Mouse (Mus musculus): Measurements from ENCODE around the gene Dmac2. TPM values are rescaled to one million over a fixed set of nuclear protein-coding genes. Genes with fewer than 3 reads are reported as not detected.

Gene Dmac2
- polyA plus RNA-seq, 1 experiment from 2014 or later: 22.0 TPM

- no peak overlapping the region for H3K9ac ChIP-seq (ENCODE audit: low read length)
- H3K9me3 ChIP-seq (ENCODE audit: control insufficient read depth, low read length): no peaks in the 10 kb centered on the region
- 78% methylated on average over 9 of the region's 9 CpGs for WGBS
- H3K4me2 ChIP-seq: no peak overlapping the region
- DNase-seq (ENCODE audit: low spot score, missing footprints) (no peak), ATAC-seq (ENCODE audit: low FRiP score) (no peak)
- H3K4me3 ChIP-seq (ENCODE audit: low read depth, low read length): no peak overlapping the region
- no peaks in the 10 kb centered on the region for H3K27me3 ChIP-seq (ENCODE audit: control insufficient read depth, insufficient read depth, low read length)
- no peaks in the 10 kb centered on the region for H3K4me1 ChIP-seq (ENCODE audit: control insufficient read depth, insufficient read depth, low read length)
- no peak overlapping the region for H3K27ac ChIP-seq (ENCODE audit: low read depth, low read length)
- no peaks in the 10 kb centered on the region for H3K36me3 ChIP-seq (ENCODE audit: control insufficient read depth, insufficient read depth, low read length)
Measured at GRCm38 (mm10) chr7:25585351-25586204, 33.6 kb upstream of the Dmac2 start.

- H3K4me3 ChIP-seq (ENCODE audit: low read depth, low read length): no peak overlapping the region
- DNase-seq (ENCODE audit: low spot score, missing footprints) (no peak), ATAC-seq (ENCODE audit: low FRiP score) (no peak)
- no peaks in the 10 kb centered on the region for H3K4me1 ChIP-seq (ENCODE audit: control insufficient read depth, insufficient read depth, low read length)
- no peak overlapping the region for H3K27ac ChIP-seq (ENCODE audit: low read depth, low read length)
- 89% methylated on average over 2 of the region's 2 CpGs for WGBS
- H3K9me3 ChIP-seq (ENCODE audit: control insufficient read depth, low read length): no peaks in the 10 kb centered on the region
- H3K27me3 ChIP-seq (ENCODE audit: control insufficient read depth, insufficient read depth, low read length): no peaks in the 10 kb centered on the region
- H3K36me3 ChIP-seq (ENCODE audit: control insufficient read depth, insufficient read depth, low read length): no peaks in the 10 kb centered on the region
- H3K4me2 ChIP-seq: no peak overlapping the region
- H3K9ac ChIP-seq (ENCODE audit: low read length): no peak overlapping the region
Measured at GRCm38 (mm10) chr7:25591226-25591625, 28.0 kb upstream of the Dmac2 start.

GRCm38 (mm10) chr7:25593859-25594258 is 25.4 kb upstream of the Dmac2 start:
- no peaks in the 10 kb centered on the region for H3K4me1 ChIP-seq (ENCODE audit: control insufficient read depth, insufficient read depth, low read length)
- no peak overlapping the region for H3K4me2 ChIP-seq
- no peak overlapping the region for H3K27ac ChIP-seq (ENCODE audit: low read depth, low read length)
- no peak overlapping the region for H3K9ac ChIP-seq (ENCODE audit: low read length)
- ATAC-seq (ENCODE audit: low FRiP score) (no peak), DNase-seq (ENCODE audit: low spot score, missing footprints) (no peak)
- H3K9me3 ChIP-seq (ENCODE audit: control insufficient read depth, low read length): no peaks in the 10 kb centered on the region
- H3K4me3 ChIP-seq (ENCODE audit: low read depth, low read length): no peak overlapping the region
- WGBS: 90% methylated on average over 3 of the region's 3 CpGs
- H3K36me3 ChIP-seq (ENCODE audit: control insufficient read depth, insufficient read depth, low read length): no peaks in the 10 kb centered on the region
- H3K27me3 ChIP-seq (ENCODE audit: control insufficient read depth, insufficient read depth, low read length): no peaks in the 10 kb centered on the region

- Histone ChIP-seq H3K27ac (ENCODE audit: low read depth, low read length) (no peak overlapping the region), H3K36me3 (ENCODE audit: control insufficient read depth, insufficient read depth, low read length) (no peaks in the 10 kb centered on the region), H3K9ac (ENCODE audit: low read length) (no peak overlapping the region), H3K27me3 (ENCODE audit: control insufficient read depth, insufficient read depth, low read length) (no peaks in the 10 kb centered on the region), H3K4me2 (no peak overlapping the region), H3K4me3 (ENCODE audit: low read depth, low read length) (no peak overlapping the region), H3K4me1 (ENCODE audit: control insufficient read depth, insufficient read depth, low read length) (no peaks in the 10 kb centered on the region), H3K9me3 (ENCODE audit: control insufficient read depth, low read length) (no peaks in the 10 kb centered on the region)
- DNase-seq (ENCODE audit: low spot score, missing footprints) (peak; percentile 99), ATAC-seq (ENCODE audit: low FRiP score) (peak; percentile 57; the same call in 1 of the 2 replicates)
- WGBS: 14% methylated on average over 10 of the region's 10 CpGs
Measured at GRCm38 (mm10) chr7:25599663-25600062, 19.6 kb upstream of the Dmac2 start.

- Histone ChIP-seq H3K9ac (ENCODE audit: low read length) (no peak overlapping the region), H3K4me3 (ENCODE audit: low read depth, low read length) (no peak overlapping the region), H3K4me2 (no peak overlapping the region), H3K27ac (ENCODE audit: low read depth, low read length) (no peak overlapping the region), H3K4me1 (ENCODE audit: control insufficient read depth, insufficient read depth, low read length) (no peaks in the 10 kb centered on the region), H3K27me3 (ENCODE audit: control insufficient read depth, insufficient read depth, low read length) (no peaks in the 10 kb centered on the region), H3K36me3 (ENCODE audit: control insufficient read depth, insufficient read depth, low read length) (no peaks in the 10 kb centered on the region), H3K9me3 (ENCODE audit: control insufficient read depth, low read length) (no peaks in the 10 kb centered on the region)
- DNase-seq (ENCODE audit: low spot score, missing footprints) (no peak), ATAC-seq (ENCODE audit: low FRiP score) (no peak)
- WGBS: 90% methylated on average over 11 of the region's 11 CpGs
Measured at GRCm38 (mm10) chr7:25600666-25601065, 18.5 kb upstream of the Dmac2 start.

- Histone ChIP-seq H3K27me3 (ENCODE audit: control insufficient read depth, insufficient read depth, low read length) (no peaks in the 10 kb centered on the region), H3K36me3 (ENCODE audit: control insufficient read depth, insufficient read depth, low read length) (no peaks in the 10 kb centered on the region), H3K4me3 (ENCODE audit: low read depth, low read length) (no peak overlapping the region), H3K9me3 (ENCODE audit: control insufficient read depth, low read length) (no peaks in the 10 kb centered on the region), H3K4me1 (ENCODE audit: control insufficient read depth, insufficient read depth, low read length) (no peaks in the 10 kb centered on the region), H3K27ac (ENCODE audit: low read depth, low read length) (no peak overlapping the region), H3K4me2 (no peak overlapping the region), H3K9ac (ENCODE audit: low read length) (no peak overlapping the region)
- ATAC-seq (ENCODE audit: low FRiP score): no peak
- no peak for DNase-seq (ENCODE audit: low spot score, missing footprints)
- 93% methylated on average over 16 of the region's 16 CpGs for WGBS
Measured at GRCm38 (mm10) chr7:25601346-25601745, 17.9 kb upstream of the Dmac2 start.

- H3K9me3 ChIP-seq (ENCODE audit: control insufficient read depth, low read length): no peaks in the 10 kb centered on the region
- H3K4me2 ChIP-seq: no peak overlapping the region
- H3K27me3 ChIP-seq (ENCODE audit: control insufficient read depth, insufficient read depth, low read length): no peaks in the 10 kb centered on the region
- no peaks in the 10 kb centered on the region for H3K36me3 ChIP-seq (ENCODE audit: control insufficient read depth, insufficient read depth, low read length)
- no peak overlapping the region for H3K4me3 ChIP-seq (ENCODE audit: low read depth, low read length)
- H3K9ac ChIP-seq (ENCODE audit: low read length): no peak overlapping the region
- no peaks in the 10 kb centered on the region for H3K4me1 ChIP-seq (ENCODE audit: control insufficient read depth, insufficient read depth, low read length)
- DNase-seq (ENCODE audit: low spot score, missing footprints) (no peak), ATAC-seq (ENCODE audit: low FRiP score) (no peak)
- 81% methylated on average over 4 of the region's 4 CpGs for WGBS
- H3K27ac ChIP-seq (ENCODE audit: low read depth, low read length): no peak overlapping the region
Measured at GRCm38 (mm10) chr7:25606625-25607063, 12.6 kb upstream of the Dmac2 start.

- Histone ChIP-seq H3K9ac (ENCODE audit: low read length) (no peak overlapping the region), H3K27me3 (ENCODE audit: control insufficient read depth, insufficient read depth, low read length) (no peaks in the 10 kb centered on the region), H3K4me1 (ENCODE audit: control insufficient read depth, insufficient read depth, low read length) (no peaks in the 10 kb centered on the region), H3K36me3 (ENCODE audit: control insufficient read depth, insufficient read depth, low read length) (no peaks in the 10 kb centered on the region), H3K4me2 (no peak overlapping the region), H3K9me3 (ENCODE audit: control insufficient read depth, low read length) (no peaks in the 10 kb centered on the region), H3K27ac (ENCODE audit: low read depth, low read length) (no peak overlapping the region), H3K4me3 (ENCODE audit: low read depth, low read length) (no peak overlapping the region)
- 84% methylated on average over 2 of the region's 2 CpGs for WGBS
- no peak for DNase-seq (ENCODE audit: low spot score, missing footprints)
- no peak for ATAC-seq (ENCODE audit: low FRiP score)
Measured at GRCm38 (mm10) chr7:25607196-25607595, 12.0 kb upstream of the Dmac2 start.

- Histone ChIP-seq H3K4me2 (no peak overlapping the region), H3K4me3 (ENCODE audit: low read depth, low read length) (no peak overlapping the region), H3K9me3 (ENCODE audit: control insufficient read depth, low read length) (no peaks in the 10 kb centered on the region), H3K27ac (ENCODE audit: low read depth, low read length) (no peak overlapping the region), H3K27me3 (ENCODE audit: control insufficient read depth, insufficient read depth, low read length) (no peaks in the 10 kb centered on the region), H3K4me1 (ENCODE audit: control insufficient read depth, insufficient read depth, low read length) (no peaks in the 10 kb centered on the region), H3K36me3 (ENCODE audit: control insufficient read depth, insufficient read depth, low read length) (no peaks in the 10 kb centered on the region), H3K9ac (ENCODE audit: low read length) (no peak overlapping the region)
- ATAC-seq (ENCODE audit: low FRiP score) (no peak), DNase-seq (ENCODE audit: low spot score, missing footprints) (no peak)
- WGBS: 45% methylated on average over 6 of the region's 6 CpGs
Measured at GRCm38 (mm10) chr7:25610056-25610455, 9.2 kb upstream of the Dmac2 start.

Data from midbrain, embryonic 11.5 days (tissue).